Mouse (Mus musculus): Measurements from ENCODE around the gene Nr2f1.
A peak's percentile ranks its signal among the peaks of the same experiment; 100 is the strongest.

The Nr2f1 gene

DNA sequence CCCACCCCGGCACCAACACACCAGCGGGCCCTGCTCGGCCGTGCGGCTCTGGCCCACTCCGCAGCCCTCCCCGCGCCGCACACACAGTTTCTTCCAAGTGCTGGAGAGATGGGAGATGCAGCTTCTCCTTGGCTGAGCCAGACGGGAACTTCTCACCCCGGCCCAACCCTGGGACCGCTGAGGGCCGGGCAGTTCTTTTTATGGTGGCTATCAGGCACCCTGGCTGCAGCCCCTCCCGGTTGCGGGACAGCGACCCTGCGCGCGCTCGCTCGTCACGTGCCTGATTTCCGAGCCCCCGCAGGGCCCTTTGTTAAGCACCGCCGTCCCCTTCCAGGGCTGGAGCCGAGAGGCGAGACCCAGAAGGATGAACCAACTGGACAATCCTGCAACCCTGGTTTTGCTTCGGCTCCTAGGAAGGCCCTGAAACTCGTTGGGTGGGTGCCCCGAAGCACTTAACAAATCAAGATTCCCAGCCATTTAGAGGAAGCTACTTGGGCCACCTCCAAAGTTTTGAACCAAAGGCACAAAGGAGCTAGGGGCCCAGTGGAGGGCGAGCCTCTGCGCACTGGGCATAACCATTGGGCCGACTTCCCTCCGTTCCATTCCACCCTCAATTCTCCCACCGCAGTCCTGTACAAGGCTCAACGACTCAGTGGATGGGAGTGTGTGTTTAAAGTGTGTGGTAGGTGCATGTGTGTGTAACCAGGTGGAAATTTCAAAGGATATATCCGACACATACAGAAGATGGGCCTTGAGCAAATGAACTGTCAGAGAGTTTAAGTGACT, 20.1 kb downstream of the Nr2f1 start:
- no peak for DNase-seq (ENCODE audit: low spot score in 2 of 2)

DNA sequence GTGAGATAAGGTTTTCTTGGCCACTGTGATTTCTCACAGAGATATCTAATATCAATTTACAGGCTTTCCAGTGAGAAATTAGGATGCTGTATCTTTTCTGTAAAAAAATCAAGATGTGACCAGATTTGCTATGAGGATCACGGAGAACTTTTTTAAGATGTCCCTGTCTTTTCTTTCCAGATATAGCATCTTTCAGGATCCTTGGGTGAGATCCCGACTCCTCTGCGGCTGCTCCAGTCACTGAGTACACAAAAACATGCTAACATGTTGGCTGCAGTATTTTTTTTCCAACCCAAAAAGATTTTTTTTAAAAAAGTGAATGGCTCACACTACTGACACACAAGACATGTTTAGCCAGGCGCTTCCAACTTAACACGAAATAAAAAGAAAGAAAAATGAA, 20.8 kb downstream of the Nr2f1 start:
- DNase-seq (ENCODE audit: low spot score in 2 of 2), result no peak

DNA sequence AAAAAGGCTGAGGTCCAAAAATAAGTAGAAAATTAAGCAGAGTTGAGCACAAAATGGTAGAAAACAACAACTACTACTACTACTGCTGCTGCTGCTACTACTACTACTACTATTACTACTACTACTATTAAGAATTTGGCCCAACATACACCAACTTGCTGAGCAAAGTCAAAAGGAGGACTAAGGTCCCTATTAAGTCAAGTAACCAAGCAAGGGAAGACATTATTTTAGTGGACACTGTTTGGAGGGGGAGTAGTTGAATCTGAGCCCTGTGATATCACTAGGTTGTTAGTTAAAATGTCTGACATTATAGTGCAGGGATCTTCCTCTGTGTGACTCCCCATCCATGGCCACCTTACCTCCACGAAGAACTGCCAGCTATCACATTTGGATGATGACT, 21.5 kb downstream of the Nr2f1 start:
- no peak for DNase-seq (ENCODE audit: low spot score in 2 of 2)

DNA sequence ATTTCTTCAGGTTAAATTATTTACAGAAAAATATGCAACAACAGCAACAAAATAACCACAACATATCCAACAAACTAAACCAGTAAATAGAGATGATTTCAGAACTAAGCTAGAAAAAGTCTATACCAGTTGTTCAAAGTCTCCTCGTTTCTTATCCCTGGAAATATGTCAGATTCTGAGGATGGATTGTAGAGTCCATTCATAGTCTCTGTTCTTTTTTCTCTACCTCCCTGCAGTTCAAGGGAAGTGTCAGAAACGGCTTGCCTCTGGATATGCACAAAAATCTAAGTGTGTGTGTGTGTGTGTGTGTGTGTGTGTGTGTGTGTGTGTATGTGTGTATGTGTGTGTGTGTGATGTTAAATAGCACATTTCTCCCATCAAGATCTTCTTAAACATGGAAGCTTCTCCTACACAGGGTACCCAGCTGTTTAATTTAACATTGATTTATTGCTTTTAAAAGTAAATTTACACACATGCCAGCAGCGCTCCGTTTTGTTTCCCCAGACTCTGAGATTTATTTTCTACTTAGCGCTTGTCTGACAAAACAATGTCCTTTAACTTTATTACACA, 22.1 kb downstream of the Nr2f1 start:
- DNase-seq (ENCODE audit: low spot score in 2 of 2), result no peak

DNA sequence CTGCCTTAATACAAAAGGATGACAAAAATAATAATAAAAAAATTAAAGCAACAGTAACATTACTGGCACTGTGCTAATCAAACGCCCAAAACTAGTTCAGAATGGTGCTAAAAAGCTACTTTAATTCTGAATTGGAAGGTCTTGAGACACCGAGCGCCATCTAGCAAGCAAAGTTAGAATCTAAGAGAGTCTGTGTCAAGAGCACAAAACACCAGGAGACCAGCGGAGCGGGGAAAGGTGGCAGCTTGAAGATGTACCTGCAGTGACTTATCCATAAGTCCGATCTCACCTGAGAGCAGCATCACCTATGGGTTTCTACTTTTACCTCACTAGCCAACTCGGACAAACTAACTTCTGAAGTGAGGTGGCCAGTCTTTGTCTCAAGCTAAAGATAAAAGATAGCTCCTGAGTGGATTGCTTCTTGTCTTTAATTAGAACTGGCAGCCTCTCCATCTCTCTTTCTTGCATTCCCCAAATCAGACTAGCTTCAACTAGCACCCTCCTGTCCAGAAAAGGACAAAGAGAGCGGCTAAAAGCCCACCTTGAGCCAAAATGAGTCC, 23.7 kb downstream of the Nr2f1 start:
- DNase-seq (ENCODE audit: low spot score in 2 of 2), result no peak

DNA sequence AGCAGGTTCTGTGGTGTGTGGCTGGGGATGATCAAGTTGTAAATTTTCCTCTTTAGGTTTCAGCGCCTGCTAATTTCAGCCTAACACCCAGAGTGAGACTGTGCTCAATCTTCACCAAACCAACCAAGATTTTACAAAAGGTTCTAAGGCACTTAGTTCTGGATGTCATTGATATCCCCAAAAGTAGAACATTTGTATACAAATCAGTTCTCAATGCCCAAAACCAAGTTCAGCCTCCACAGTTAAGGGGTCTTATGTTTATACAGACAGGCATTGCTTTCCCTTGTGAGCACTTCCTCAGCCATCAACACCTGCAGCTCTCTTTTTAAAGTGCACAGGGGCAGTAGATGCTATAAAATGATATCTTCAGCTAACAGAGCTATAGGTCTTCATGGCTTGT, 24.7 kb downstream of the Nr2f1 start:
- DNase-seq (ENCODE audit: low spot score in 2 of 2), result no peak

DNA sequence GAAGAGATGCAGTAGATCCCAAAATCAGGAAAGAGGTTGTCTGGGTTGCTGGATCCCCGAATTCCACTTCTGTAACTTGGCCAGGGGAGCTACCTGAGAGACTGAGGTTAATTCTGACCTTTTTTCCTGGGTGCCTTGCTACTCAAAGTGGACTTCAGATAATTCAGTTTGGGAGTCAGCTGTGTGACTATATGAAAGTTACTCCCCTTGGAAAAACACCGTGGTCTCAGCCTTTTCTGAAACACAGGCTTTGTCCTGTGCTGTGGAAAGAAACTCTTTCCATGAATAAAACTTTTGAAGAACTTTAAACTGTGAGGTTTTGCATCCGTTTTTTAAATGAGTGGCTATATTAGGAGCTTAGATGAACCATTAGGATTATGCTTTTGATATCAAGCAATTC, 25.4 kb downstream of the Nr2f1 start:
- no peak for DNase-seq (ENCODE audit: low spot score in 2 of 2)

DNA sequence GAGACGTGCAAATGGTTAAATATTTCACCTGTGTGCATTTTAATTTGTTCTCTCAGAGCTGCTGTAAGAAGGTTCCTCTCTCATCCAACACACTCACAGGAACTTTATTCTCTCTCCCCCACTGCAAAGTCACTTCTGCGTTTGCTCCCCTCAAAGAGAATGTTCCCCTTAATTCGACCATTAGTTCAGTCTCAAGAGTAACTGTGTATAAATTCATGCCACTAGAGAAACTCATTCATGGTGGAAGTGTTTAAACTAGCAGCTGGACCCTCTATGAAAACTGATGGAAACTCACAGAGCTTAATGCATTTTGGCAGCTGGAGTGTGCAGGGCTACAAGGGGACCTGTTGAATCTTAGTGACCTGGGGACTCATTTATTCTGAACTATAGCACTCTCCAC, 26.7 kb downstream of the Nr2f1 start:
- DNase-seq (ENCODE audit: low spot score in 2 of 2), result no peak

DNA sequence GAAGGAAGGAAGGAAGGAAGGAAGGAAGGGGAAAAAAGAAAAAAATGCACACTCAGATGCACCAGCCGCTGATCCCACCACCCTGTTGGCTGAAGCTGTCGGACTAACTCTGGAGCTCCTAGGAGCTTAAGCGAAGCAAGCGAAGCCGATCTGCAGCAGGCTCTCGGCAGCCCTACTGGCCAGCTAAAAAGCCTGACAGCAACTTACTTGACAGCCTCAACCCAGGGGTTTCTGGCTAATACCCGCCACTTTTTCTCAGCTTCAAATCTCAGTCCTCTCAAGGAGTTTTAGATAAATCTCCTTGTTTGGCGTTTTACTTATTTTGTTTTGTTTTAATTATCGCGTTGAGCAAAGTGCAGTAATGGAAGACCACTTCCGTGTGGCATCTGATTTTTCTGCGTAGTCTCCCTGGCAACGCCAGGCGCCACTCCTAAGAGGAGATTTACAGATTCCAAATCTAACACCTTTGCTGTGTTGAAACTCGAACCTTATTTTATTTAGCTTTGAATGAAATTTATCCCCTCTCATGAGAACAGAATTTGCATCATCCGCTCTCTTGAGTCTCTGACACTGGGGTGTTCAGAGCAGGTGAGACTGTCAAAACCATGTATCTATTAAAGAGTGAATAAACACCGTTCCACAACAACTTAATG, 27.4 kb downstream of the Nr2f1 start:
- DNase-seq (ENCODE audit: low spot score in 2 of 2), result no peak

DNA sequence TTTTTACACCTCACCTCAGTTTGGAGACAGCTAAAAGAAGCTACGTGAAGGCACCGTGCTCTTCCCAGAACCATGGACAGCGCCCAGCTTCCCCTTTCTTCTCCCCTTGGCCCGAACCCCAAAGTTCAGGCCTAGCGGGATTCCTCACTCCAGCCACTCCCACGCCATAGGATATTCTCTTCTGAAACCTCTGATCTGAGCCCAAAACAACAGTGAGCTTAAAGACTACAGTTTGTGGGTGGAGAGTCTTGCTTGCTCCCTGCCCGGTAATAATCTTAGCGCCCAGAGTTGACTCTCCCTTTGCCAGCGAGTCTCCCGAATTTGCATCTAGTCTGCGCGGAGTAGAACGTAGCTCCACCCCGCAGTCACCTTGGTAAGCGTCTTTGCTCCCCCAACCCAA, 28.2 kb downstream of the Nr2f1 start:
- no peak for DNase-seq (ENCODE audit: low spot score in 2 of 2)

DNA sequence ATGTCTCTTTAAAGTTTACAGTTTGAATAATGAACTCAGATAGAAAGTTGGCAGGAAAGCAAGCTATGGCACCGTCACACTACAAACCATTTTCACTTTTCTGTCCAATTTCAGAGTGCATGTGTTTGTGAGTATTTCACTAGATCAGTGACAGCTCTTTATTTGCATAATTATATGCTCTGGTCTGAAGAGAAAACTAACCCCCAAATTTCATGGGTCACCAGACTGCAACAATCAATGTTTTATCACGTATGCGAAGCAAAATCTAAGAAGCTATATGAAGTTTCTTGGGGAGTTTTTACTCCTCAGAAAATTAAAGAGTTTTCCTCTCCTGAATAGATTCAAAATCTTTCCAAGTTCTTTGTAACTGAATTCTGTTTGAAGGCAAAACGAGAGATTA, 31.4 kb downstream of the Nr2f1 start:
- no peak for DNase-seq (ENCODE audit: low spot score in 2 of 2)

DNA sequence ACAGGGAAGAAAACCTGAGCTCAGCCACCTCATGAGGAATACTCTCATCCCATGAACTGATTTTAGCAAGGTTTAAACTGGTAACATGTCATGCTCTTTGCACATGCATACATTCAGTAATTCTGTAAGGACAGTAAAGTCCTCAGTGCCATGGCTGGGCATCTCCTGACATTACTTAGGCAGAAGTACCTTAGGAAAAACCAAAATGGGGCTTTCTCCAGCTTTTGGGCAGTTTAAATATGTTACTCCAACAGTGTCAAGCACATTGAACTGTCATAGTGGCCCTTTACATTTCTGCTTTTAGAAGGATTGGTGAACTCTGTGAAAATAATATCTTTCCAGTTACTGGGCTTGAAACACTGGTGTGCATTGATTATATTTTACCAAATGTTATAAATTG, 34.6 kb downstream of the Nr2f1 start:
- no peak for DNase-seq (ENCODE audit: low spot score in 2 of 2)

DNA sequence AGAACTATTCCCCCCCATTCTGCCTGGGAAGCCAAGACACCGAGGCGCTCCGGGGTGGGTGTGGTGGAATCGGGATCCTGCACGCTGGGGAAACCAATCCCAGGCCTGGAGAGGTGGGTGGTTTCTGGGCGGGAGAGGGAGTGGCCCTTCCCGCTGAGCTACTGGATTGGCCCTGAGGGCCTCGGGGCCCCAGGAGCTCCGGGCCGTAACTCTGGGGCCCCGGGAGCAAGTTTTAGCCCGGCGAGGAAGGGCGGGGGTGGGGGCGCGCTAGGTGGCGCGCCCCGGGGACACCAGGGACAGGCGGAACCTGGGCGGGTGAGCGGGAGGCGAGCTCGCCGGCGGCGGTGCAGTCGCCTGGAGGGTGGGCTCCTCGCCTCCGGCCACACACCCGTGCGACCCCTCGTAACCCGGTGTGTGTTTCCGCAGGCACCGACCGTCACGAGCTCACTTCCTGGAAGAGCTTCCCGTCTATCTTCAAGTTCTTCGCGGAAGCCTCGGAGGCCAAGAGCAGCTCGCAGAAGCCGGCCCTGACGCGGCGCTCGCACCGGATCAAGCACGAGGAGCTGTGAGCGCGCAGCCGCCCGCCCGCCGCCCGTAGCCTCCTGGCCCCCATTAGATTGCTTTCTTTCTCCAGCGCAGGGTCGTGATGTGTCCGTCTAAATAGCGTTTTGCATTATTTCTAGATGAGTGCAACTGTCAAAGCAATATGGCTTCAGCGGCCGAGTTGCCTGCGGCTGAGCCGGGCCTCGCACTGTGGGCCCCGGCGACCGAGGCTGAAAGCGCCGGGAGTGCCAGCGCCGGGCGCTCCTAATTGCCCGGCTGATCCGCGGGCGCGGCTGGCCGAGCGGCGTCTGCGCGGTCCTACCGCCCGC, 36.2 kb downstream of the Nr2f1 start:
- peak in 1 of 2 experiments; percentile 62 for DNase-seq (ENCODE audit: low spot score in 2 of 2)

DNA sequence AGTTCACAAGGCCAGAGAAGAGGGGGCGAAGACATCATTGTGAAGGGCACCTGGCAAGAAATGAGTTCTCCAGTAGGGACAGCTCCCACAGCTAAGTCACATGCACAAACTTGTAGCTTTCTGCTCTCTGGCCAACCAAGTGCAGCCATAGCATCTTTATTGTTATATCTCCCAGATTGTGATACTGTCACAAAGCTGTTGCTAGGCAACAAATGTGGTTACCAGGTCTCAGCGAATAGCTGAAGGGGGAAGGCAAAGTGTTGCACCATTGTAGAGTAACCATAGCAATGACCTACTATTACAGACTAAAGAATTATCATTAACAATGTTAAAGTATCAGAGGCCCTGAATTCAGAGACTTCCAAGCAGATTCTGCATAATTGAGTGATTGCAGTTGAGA, 37.4 kb downstream of the Nr2f1 start:
- DNase-seq (ENCODE audit: low spot score in 2 of 2), result no peak

DNA sequence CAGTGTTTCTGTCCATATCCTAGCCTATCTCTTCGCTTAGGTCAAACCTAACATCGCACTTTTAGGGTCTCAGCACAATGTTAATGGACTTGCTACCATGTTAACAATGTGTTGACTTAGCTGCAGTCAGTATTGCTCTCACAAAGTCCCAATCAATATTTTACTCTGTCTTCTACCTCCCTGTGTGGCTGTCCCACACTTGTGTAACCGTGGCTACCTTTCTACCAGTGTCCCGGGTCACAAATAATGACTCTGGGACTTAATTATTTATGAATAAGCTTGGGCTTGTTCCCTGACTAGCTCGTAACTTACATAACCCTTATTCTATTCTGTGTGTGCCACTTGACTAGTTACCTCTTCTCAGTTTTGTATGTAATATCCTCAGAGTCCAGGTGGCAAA, 42.1 kb downstream of the Nr2f1 start:
- DNase-seq (ENCODE audit: low spot score in 2 of 2), result no peak

Measured in spleen, postnatal 4 days (tissue).